Mouse (Mus musculus) heart, postnatal 25 days (tissue): ENCODE data around the gene Dazap1. TPM values are rescaled to one million over a fixed set of nuclear protein-coding genes. Genes with fewer than 3 reads are reported as not detected.

ENCODE experiments used
- DNase-seq: peaks from one replicate; pipeline ENCODE4 v3.0.0; 2022; ENCODE audit warnings: low spot score
- intact Hi-C: fragments of 180-260 bp; cut with DNase I; formaldehyde crosslinking; loops from one replicate; pipeline ENCODE4 v1.15.1; 2025
- total RNA-seq, 2 experiments: library from RNA; stranded (reverse); gene quantifications; 2 replicates each; pipeline ENCODE4 v1.2.3; 2021

Gene Dazap1
- total RNA-seq, 2 experiments from 2014 or later = 55.0 to 69.6 TPM

DNA sequence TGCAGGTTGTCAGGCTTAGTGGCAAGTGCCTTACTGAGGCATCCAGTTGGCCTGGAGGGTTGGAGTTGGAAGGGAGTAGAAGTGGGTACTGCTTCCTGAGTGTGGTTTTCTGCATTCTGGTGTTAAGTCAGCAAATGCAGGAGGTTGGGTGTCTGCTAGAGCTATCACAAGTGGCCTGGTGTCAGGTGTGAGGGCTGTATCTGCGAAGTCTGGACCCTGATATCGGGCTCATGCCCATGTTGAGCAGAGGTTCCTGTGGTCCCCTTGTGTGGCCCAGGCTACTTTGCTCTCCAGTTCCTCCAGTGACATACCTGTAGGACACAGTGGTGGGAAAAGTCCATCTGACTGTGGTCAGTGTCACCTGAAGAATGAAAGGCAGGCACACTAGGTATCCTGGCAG, 8.8 kb downstream of the Dazap1 start:
- DNase-seq = no peak
- intact Hi-C loops = no loop called here

DNA sequence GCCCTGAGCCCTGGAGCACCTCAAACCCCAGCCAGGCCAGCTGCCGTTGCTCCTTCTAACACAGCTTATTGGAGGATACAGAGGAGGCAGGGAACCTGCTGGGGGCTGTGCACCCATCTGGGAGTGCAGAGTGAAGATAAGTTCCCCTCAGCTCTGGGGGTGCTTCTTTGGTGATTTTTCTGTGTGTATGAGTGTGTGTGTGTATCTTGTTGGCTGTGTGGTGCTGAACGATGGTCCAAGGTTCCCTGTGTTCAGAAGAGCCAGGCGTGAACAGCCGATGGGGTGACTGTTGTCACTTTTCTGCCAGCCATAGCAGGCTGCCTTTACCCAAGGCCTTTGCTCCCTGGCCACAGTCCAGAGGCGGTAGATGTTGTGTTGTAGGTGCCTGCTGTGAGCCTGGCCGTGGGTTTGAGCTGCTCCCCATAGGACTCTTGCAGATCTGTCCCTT, 9.5 kb downstream of the Dazap1 start:
- DNase-seq = no peak
- intact Hi-C loops = no loop called here

DNA sequence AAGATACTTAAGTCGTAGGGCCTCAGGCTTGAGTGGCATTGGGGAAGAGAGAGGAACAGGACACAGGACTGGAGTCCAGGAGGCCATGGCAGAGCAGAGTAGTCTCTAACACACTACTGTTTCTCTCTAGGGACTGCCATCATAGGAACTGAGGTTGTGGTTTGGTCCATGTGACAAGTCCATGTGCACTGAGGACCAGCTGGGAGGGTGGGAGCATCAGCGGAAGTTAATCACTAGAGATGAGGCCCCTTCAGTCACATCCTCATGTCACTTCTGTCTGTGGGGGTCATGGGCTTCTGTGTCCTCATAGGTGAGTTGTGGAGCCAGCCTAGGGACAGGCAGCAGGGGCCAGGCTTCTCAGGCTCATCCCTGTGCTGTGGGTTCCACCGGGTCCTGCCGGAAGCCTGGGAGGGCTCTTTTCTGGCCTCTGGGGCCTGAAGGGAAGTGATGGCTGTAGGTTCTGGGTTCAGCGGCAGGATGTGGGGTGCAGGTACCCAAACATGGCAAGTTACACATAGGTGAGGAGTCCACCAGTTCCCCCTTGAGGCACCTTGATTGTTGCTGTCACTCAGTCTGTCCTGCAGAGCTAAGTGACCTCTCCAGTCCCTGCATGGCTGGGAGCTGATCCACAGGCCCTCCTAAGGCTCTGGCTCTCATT, 10.0 kb downstream of the Dazap1 start:
- intact Hi-C loops = no loop called here
- DNase-seq = no peak

DNA sequence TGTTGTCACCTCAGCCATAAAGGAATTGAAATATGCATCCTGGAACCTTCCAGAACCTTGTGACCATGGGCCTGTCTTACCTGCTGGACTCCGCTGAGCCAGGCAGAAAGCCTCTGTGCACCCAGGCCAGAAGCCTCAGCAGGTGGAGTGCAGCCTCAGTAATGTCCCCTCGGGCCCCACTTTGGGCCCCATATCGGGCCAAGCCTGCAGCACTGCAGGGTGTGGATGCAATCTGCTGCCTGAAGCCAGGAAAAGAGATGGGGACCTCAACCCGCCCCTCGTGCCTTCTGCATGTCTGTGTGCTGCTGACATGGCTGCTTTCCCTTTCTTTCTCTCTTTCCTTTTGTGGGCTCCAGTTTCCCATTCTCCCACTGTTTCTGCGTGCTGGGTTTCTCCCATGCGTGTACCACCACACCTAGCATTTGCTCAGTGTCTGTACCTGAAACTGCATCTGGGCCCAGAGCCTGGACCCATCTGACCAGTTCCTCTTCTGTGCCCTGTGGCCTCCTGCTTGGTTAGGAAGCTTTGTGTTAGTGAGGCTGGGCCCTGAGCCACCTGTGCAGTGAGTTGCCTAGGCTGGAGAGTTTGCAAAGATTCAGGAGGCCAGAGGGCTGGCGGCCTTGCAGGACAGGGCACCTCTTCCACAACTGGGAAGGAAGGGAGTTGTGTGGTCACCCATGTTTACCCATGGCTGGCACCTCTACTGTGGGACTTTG, 10.7 kb downstream of the Dazap1 start:
- intact Hi-C loops = no loop called here
- no peak for DNase-seq

DNA sequence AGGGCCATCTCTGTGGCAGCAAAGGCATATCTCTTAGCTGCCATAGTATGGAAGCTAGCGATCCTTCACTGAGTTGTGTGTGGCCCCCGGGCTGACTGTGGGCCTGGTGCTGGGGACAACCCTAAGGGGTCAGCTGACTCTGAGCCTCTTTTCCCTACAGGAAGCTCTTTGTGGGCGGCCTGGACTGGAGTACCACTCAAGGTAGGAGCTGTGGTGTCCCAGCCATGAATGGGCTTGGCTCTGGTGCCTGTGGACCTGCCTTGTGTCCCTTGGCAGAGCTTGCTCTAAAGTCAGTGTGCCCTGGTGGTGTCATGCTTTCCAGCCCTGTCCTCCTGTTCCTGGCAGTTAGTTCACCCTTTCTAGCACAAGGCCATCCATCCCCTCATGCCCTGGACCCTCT, 12.6 kb downstream of the Dazap1 start:
- no peak for DNase-seq
- intact Hi-C loops = no loop called here

DNA sequence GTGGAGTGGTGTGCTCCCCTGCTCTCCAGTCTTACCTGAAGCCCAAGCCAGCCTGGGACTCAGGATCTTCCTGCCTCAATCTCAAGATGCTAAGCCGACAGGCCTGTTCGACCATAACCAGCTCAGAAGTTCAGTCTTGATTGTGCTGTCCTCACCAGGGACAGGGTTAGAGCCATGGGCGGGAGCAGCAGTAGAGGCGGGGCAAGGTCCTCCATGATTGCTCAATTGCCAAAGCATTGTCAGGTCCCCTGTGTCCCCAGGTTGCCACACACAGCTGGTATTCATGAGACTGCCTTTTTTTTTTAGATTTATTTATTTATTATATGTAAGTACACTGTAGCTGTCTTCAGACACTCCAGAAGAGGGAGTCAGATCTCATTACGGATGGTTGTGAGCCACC, 15.0 kb downstream of the Dazap1 start:
- DNase-seq = no peak
- intact Hi-C loops = no loop called here

DNA sequence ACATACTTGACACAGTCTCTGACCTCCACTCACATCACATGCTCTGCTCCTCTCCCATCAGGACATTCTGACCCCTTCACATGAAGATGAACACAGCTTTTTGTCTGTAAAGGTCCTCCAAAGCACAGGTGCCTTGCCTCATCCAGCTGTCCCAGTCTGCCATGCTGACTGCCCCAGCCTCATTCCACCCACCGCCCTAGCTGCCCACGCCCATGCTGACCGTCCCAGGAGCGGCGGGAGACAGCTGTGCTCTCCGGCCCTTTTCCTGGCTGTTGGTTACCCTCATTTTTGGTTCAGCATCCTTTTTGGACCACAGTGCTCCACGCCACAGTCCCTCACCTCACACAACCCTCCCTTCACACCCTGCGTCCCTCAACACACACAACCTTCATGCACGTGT, 17.1 kb downstream of the Dazap1 start:
- no peak for DNase-seq
- intact Hi-C loops = no loop called here

DNA sequence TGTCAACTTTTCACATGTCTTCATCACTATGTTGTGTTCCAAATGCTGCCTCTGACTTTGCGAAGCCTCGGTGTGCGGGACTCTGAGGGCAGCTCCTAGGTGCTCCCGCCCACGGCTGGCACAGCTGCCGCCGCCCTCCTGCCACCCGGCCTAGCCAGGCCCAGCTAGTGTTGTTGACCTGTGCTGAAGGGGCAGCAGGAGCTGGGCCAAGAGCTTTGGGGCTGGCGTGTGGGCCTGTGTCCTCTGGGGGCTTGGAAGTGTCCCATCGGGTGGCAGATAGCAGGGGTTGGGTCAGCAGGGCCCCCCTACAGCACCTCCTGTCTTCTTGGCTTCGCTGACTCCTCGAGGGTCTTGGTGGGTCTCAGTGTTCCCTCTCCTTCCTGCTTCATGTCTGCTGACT, 18.0 kb downstream of the Dazap1 start:
- no peak for DNase-seq
- intact Hi-C loops = no loop called here

DNA sequence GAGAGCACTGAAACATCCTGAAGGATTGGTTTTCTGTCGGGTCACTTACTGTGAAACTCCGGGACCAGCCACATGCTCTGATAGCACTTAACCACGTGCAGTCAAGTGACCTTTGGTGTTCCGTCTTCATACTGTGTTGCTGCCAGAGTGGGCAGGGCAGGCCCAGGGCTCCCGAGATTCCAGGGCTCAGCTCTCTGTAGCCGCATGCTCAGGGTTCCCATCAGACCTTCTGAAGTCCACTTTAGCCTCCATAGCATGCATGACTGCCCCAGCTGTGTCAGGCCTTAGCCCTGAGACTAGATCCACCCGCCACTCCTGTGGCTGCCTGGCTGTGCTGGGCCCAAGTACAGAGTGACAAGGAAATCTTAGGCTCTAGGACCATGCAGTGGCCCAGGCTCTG, 20.0 kb downstream of the Dazap1 start:
- intact Hi-C loops = no loop called here

DNA sequence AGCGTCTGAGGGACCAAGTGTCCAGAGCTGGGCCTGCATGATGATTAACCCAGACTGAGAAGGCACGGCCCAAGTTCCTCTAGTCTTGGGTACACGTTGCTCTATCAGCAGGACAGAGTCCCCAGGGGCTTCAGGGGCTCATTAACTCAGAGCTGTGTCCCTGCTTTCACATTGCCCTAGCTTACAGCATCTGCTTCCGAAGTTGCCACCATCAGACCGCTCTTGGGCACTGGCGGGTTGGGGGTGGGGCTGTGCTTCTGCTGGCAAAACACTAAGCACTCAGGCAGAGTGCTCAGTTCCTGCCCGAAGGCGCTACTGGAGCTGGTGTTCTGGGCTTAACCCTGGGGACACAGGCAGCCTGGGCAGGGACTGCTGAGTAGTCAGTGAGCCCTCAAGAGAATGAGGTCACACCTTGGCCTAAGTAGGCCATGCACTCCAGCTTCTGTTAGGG, 20.7 kb downstream of the Dazap1 start:
- intact Hi-C loops = no loop called here
- no peak for DNase-seq

More for the DNA sequence above, 20.0 kb downstream of the Dazap1 start:
- DNase-seq = no peak

DNA sequence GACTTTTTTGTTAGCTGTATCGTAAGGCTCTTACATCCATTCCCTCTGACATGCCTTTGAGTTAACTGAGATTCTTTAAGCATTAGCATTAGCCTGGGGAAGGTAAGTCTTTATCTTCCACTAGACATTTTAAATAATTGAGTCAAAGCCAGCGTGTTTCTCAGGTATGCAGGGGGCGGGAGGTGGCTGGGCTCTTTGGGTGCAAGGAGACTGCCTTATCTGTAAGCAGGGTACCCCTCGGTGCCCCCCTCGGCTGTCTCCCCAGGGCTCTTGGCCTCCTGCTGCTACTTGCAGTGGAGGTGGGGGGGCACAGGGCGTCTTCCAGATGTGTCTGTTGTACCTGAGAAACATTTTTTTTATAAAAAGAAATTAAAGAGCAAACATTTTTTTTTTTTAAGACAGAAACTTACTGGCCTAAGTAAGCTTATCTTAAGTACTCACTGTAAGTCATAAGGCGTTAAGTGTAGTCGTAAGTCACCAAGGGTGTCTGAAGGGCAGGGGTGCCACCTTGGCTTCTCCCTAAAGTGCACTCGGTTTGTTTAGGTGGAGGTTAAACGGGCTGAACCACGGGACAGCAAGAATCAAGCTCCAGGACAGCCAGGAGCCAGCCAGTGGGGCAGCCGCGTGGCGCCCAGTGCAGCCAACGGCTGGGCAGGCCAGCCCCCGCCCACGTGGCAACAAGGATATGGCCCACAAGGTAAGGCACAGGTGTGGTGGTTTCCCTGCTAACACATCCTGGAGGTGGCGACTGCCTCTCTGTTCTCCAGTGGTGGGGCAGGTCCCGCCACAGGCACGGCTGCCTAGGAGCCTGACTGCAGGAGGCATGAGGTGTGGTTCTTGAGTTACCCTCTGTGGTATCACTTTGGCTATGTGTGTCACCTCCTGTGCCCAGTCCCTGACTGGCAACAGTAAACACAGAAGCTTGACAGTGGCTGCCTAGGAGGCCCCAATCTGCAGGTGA, 21.5 kb downstream of the Dazap1 start:
- intact Hi-C loops = no loop called here
- no peak for DNase-seq

DNA sequence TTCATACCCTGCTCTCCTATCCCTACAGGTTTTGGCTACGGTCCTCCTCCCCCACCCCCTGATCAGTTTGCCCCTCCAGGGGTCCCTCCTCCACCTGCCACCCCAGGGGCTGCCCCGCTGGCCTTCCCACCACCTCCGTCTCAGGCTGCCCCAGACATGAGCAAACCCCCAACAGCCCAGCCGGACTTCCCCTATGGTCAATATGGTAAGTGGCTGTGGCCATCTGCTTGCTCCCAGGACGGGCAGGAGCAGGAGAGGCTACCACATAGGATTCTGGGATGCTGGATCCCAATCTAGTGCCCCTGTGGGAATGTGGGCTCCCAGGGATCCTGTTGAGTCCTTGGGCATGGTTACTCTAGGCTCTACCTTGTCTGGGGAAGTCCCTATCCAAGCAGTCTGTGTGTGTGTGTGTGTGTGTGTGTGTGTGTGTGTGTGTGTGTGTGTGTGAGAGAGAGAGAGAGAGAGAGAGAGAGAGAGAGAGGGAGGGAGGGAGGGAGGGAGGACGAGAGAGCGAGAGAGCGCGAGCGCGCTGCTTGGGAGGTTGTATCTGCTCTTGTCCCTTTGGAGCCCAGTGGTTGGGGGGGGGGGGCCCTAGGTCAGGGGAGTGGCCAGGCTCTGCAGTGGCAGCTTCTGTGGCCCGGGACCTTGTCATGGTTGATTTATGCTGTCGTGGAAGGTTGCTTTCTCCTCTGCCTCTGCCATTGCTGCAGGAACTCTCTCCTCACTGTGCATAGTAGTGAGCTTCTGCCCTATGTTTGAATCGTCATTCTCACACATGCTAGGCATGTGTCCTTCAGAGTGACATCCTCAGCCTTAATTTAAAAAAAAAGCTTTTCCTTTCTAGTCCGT, 24.2 kb downstream of the Dazap1 start:
- intact Hi-C loops = no loop called here
- DNase-seq = no peak

DNA sequence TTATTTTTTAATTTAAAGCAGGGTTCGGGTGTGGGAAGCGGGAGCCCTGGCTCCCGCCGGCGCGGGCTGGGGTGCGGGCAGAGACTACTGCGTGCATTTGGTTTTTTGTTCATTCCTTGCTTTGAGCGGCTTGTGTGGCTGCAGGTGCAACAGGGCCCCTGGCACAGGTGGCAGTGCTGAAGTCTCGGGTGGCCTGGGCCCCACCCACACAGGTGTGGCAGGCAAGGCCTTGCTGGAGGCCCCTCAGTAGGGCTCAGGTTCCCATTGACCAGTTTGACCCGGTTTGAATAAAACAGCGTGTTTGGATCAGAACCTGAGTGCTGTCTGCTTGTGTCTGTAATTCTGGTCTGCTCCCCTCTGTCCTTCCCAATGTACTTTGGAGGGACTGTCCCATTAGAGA, 26.8 kb downstream of the Dazap1 start:
- DNase-seq = no peak
- intact Hi-C loops = no loop called here

DNA sequence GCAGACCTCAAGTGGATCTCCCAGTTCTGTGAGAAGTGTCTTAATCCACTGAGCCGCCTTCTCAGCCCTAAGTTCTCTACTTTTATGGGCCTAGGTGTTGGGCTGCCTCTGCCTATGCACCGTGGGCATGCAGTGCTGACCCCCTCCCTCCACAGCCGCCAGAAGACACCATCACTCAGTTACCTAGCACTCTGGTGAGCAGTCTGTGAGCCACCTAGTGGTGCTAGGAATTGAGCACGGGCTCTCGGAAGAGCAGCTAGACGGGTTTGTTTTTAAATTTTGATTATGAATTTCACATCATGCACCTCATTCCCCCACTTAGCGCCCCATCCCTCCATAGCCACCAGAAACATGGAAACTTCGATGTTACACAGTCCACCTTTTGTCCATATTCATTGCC, 27.4 kb downstream of the Dazap1 start:
- no peak for DNase-seq
- intact Hi-C loops = no loop called here

DNA sequence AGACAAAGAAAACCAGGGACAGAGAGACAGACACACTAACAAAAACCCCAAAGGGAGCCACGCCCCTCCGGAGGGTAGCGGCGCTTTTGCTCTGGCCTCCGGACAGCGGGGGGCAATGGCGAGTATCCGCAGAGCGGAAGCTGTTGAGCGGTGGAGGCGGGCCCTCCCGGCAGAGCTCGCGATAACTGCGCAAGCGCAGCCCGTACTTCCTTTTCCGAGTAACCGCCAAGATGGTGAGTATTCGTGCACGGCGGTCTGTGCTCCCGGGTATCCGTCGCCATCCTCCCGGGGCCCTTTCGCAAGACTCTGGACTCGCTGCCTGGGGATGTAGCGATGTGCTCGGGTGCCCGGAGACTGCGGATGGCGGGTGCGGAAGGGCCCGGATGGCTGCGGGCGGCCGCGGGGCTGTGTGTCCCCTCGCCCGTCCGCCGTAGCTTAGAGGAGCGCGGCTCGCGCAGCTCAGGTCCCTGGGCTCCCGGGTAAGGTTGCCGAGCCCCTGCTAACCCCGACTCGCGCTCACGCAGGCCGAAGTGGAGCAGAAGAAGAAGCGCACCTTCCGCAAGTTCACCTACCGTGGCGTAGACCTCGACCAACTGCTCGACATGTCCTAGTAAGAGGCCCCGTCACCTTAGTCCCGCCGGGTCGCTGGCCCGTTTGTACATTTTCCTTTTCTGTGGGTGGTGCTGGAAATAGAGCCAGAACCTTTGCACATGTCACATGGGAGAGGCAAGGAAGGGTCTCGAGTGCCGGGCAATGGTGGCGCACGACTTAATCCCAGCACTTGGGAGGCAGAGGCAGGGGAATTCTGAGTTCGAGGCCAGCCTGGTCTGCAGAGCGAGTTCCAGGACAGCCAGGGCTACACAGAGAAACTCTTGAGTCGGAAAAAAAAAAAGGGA, 31.2 kb downstream of the Dazap1 start, which contains the start of gene Rps15:
TSS of gene Rps15 (plus strand) at position 203 of the 896 bp plus-strand sequence.
- intact Hi-C loops = no loop called here
- DNase-seq = peak; percentile 88

DNA sequence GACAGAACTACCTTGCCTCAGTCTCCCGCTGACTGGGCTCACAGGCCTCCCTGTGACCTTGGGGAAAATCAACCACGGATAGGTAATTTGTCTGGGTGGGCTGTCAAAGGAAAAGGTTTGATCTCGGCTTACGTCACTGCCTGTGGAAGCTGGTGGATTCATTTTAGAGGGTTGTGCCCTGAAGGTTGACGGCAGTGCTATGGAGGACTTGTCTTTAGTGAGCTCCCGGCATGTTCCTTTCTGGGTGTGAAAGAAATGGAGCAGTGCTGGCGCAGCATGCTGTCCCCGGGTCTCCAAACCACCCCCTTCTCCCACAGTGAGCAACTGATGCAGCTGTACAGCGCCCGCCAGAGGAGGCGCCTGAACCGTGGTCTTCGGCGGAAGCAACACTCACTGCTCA, 32.0 kb downstream of the Dazap1 start:
- intact Hi-C loops = no loop called here
- DNase-seq = no peak

DNA sequence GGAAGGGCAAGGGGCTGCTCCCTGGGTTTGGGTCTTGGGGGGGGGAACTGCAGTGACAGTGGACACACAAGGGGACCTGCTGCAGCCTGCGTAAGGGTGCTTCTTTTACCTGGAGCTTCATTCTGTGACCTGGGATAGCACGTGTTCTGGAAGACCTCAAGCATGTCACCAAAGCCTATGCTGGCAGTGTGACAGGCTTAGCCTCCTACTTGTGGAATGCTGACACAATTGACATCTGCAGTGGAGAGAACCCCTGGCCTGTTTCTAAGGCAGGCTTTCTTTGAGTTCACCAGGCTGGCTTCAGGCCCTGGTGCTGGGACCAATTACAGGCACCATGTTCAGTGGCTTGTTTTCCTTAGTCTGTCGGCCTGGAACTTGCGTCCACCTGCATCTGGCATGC, 33.0 kb downstream of the Dazap1 start:
- intact Hi-C loops = loop anchor here (2.0 kb wide), 1 partner anchor 54 kb away; the partner anchor contains the start of gene Adamtsl5
- DNase-seq = no peak

DNA sequence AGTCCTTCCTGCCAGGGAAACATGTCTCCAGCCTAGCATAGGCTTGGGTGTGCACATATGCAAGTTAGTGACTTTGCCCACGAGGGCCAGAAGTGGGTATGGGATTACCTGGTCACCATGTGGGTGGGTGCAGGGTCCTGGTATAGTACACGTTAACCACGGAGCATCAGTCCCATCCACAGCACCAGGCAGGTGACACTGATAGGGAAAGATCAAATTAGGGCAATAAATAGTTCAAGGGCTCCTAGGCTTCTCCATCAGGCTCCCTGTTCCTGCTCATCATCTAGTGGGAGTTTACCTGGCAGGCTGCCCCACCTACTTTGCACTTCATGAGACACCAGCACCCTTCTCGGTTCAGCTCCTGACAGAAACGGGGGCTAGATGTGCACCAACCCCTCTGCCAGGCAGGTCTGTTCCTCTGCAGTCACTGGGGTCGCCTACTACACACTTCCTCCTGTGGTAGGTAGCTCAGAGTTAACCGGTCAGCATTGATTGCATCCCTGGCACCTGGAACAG, 33.6 kb downstream of the Dazap1 start:
- no peak for DNase-seq
- intact Hi-C loops = loop anchor here (1.0 to 2.0 kb wide), 2 partner anchors 54 to 79 kb away; partner anchors contain the start of gene Adamtsl5
